Mouse (Mus musculus): Measurements from ENCODE around the gene Dnmt1. TPM values are rescaled to one million over a fixed set of nuclear protein-coding genes. Genes with fewer than 3 reads are reported as not detected.

Dnmt1 gene
- polyA plus RNA-seq, 1 experiment, result 39.8 TPM

DNA sequence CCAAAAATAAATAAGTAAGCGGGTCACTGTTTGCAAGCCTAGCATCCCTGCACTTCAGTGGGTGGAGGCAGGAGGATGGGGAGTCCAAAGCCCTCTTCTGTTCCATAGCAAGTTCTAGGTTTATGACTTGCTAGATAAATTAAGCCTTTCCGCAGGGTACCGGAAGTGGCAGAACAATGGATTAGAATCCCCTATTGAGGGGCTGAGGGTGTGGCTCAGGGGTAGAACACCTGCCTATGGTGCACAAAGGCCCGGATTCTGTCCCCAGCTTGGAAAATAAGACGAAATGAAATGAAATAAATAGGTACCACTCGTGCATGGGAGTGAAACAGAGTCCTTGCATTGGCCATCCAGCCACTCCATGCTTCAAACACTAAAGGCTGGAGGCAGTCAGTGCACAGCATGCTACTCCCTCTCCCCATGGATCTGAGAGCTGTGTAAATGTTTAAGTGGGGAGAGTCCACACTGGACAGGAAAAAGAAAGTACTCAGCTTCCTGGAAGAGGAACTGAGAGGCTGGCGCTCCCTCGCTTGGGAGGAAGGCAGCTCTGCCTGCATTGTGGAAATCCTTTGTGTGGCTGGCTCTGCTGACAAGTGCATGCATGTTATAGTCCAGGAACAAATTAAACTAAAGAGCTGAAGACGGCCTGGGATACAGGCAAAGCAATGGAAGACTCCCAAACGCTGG, 18.9 kb upstream of the Dnmt1 start:
- no peaks in the 10 kb centered on the region for H3K27me3 ChIP-seq (replicated peaks)
- H3K36me3 ChIP-seq (replicated peaks; ENCODE audit: low read length), result no peaks in the 10 kb centered on the region
- TF ChIP-seq FLI1 (IDR thresholded peaks at IDR 0.05; ENCODE audit: low read length) (no peak), GATA1 (IDR thresholded peaks at IDR 0.05; ENCODE audit: borderline replicate concordance, low read length) (no peak)
- peak overlapping the region; percentile 57 for H3K4me3 ChIP-seq (replicated peaks)
- H3K9me3 ChIP-seq, result no peaks in the 10 kb centered on the region
- H3K4me1 ChIP-seq, result peaks cover 79% of the 10 kb centered on the region

DNA sequence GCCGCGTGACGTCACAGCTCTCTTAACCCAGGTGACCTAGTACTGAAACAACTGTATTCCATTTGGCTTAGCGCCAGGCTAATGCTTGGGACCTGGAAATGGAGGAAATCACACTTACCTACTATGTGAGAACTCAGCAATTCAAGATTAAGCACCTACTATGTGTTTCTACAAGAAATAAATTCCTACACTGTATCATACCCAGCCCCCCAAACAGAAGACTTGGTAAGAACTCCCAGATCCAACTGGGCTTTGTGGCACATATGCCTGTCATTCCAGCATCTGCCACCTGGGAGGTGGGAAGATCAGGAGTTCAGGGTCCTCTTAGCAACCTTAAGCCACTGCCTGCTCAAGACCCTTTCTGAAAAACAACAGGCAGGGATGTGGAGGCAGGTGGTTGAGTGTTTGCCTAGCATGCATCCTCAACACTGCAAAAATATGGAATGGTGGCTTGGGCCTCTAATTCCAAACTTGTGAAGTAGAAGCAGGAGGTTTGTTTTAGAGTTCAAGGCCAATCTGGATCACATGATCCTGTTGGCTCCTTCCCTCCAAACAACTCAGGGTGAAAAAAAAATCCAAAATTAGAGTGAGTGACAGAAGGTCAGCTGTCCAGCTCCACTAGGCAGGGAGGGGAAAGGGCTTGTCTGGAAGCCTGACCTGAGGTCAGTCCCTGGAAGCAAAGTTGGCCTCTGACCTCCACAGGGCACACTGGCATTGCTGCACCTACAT, 17.4 kb upstream of the Dnmt1 start:
- no peak for TF ChIP-seq GATA1 (IDR thresholded peaks at IDR 0.05; ENCODE audit: borderline replicate concordance, low read length)
- TF ChIP-seq FLI1 (IDR thresholded peaks at IDR 0.05; ENCODE audit: low read length), result no peak
- no peaks in the 10 kb centered on the region for H3K27me3 ChIP-seq (replicated peaks)
- peak overlapping the region; percentile 99 for H3K4me3 ChIP-seq (replicated peaks)
- no peaks in the 10 kb centered on the region for H3K9me3 ChIP-seq
- peaks cover 10% of the 10 kb centered on the region for H3K36me3 ChIP-seq (replicated peaks; ENCODE audit: low read length)
- H3K4me1 ChIP-seq, result peaks cover 81% of the 10 kb centered on the region

DNA sequence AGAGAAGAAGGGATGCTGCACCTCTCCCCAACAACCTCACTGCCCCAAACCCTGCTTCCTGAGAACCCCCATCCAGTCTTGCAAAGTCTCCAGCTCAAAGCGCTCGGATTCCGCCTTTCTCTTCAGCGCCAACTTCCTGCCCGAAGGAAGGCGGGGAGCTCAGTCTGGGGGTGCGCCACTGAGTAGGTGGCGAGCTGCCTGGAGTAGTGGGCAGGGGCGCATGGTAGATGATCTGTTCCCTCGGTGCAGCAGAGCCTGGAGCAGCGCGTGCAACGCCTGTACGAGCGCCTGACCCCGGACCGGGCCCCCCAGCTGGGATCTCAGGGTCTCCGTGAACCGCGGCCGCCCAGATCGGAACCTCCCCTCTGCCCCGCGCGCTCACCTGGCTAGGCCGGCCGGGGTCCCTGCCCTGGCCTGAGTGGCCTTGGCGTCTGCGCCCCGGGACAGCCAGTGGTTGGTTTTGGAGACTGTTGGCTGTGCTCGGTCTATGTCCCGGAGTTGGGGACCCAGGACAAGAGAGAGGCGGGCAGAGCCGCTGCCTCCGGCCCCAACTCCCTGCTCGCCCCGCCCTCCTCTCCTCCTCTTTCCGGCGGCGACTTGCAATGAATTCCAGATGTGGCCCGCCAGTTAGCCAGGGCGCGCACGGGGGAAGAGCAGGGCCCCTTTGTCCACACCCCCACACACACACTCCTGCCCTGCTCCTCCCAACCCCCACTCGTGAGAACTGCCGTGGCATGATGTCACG, 16.7 kb upstream of the Dnmt1 start, which contains the start of gene S1pr2:
TSS of gene S1pr2 (minus strand) at position 566 of the 745 bp plus-strand sequence.
- peaks cover 16% of the 10 kb centered on the region for H3K36me3 ChIP-seq (replicated peaks; ENCODE audit: low read length)
- H3K27me3 ChIP-seq (replicated peaks), result no peaks in the 10 kb centered on the region
- peaks cover 81% of the 10 kb centered on the region for H3K4me1 ChIP-seq
- H3K4me3 ChIP-seq (replicated peaks), result peak within 1 kb of the TSS; percentile 99
- no peaks in the 10 kb centered on the region for H3K9me3 ChIP-seq
- TF ChIP-seq FLI1 (IDR thresholded peaks at IDR 0.05; ENCODE audit: low read length) (no peak), GATA1 (IDR thresholded peaks at IDR 0.05; ENCODE audit: borderline replicate concordance, low read length) (no peak)

DNA sequence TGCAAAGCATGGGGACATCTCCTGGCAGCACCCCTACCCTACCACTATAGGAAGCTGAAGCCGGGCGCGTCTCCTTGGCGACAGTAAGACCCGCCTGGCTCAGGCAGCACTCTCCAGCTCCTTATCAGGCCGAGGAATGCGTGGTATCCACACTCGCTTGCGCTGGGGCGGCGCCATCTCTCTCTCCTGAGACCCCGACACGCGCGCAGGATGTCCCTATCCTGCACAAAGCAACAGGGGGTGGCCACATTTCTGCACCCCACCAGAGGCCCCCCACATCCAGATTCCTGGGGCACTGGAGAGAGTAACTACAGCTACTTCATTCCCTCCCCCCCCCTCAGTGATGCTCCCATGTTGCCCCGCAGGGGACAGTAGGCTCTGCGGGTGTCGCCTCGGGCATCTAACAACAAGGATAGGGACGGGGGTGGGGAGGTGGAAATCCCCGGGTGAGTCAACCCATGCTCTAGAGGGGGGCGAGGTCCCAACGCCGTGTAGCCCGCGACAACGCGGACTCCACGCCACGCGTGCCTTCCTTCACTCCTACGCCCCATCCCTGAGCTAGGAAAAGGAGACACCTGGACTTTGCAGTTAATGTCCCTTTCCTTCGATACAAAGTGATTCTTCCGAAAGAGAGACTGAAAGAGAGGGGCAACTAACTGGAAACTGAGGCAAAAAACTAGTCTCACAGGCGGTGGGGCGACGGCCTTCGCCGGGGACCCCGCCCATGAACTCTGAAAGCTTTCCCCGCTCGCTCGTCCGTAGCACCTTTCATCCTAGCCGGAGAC, 15.9 kb upstream of the Dnmt1 start:
- Histone ChIP-seq H3K27me3 (replicated peaks) (no peaks in the 10 kb centered on the region), H3K36me3 (replicated peaks; ENCODE audit: low read length) (peaks cover 23% of the 10 kb centered on the region), H3K4me3 (replicated peaks) (peak overlapping the region; percentile 99), H3K4me1 (peaks cover 86% of the 10 kb centered on the region), H3K9me3 (no peaks in the 10 kb centered on the region)
- TF ChIP-seq GATA1 (IDR thresholded peaks at IDR 0.05; ENCODE audit: borderline replicate concordance, low read length), result no peak
- no peak for TF ChIP-seq FLI1 (IDR thresholded peaks at IDR 0.05; ENCODE audit: low read length)

DNA sequence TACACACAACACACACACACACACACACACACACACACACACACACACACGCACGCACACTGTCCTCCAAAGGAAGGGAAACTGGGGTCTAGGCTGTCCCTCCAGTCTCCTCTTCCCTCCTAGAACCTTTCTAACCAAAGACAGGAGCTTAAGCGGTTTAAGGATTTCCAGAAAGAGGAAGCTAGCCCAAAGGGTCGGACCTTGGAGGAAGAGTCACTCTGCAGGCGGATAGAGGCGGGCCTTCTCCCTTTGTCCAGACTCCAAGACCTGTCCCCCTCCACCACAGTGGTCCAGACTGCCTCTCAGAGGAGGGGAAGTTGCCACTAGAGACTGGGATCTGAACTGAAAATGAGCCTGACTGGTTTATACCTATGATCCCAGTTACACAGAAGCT, 14.0 kb upstream of the Dnmt1 start:
- peaks cover 38% of the 10 kb centered on the region for H3K36me3 ChIP-seq (replicated peaks; ENCODE audit: low read length)
- peaks cover 88% of the 10 kb centered on the region for H3K4me1 ChIP-seq
- no peaks in the 10 kb centered on the region for H3K27me3 ChIP-seq (replicated peaks)
- no peaks in the 10 kb centered on the region for H3K9me3 ChIP-seq
- TF ChIP-seq FLI1 (IDR thresholded peaks at IDR 0.05; ENCODE audit: low read length) (no peak), GATA1 (IDR thresholded peaks at IDR 0.05; ENCODE audit: borderline replicate concordance, low read length) (no peak)
- H3K4me3 ChIP-seq (replicated peaks), result peak overlapping the region; percentile 88

DNA sequence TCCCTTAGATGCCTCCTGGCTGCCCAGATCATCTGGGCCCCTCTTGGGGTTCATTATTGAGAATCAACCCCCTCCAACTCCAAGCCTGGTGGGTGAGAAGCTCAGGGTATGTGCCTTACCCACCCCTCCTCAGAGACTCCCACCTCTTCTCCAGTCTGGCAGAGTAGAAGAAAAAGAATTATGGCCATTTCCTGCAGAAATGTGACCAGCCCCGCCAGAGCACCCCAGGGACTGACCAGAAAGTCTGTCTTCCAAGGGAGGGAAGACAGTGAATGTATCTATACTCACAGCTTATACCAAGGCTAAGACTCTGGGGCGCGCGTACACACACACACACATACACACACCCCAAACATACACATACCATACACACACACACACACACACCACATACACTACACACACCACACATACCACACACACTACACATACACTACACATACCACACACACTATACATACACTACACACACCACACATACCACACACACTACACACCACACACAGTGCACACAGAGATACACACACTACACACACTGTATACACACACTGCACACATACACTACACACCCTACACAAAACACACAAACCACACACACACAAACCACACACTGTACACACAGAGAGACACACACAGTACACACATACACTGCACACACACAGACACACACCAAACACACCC, 13.5 kb upstream of the Dnmt1 start:
- TF ChIP-seq GATA1 (IDR thresholded peaks at IDR 0.05; ENCODE audit: borderline replicate concordance, low read length) (no peak), FLI1 (IDR thresholded peaks at IDR 0.05; ENCODE audit: low read length) (no peak)
- Histone ChIP-seq H3K9me3 (no peaks in the 10 kb centered on the region), H3K27me3 (replicated peaks) (no peaks in the 10 kb centered on the region), H3K4me3 (replicated peaks) (peak overlapping the region; percentile 88), H3K36me3 (replicated peaks; ENCODE audit: low read length) (peaks cover 44% of the 10 kb centered on the region), H3K4me1 (peaks cover 88% of the 10 kb centered on the region)

DNA sequence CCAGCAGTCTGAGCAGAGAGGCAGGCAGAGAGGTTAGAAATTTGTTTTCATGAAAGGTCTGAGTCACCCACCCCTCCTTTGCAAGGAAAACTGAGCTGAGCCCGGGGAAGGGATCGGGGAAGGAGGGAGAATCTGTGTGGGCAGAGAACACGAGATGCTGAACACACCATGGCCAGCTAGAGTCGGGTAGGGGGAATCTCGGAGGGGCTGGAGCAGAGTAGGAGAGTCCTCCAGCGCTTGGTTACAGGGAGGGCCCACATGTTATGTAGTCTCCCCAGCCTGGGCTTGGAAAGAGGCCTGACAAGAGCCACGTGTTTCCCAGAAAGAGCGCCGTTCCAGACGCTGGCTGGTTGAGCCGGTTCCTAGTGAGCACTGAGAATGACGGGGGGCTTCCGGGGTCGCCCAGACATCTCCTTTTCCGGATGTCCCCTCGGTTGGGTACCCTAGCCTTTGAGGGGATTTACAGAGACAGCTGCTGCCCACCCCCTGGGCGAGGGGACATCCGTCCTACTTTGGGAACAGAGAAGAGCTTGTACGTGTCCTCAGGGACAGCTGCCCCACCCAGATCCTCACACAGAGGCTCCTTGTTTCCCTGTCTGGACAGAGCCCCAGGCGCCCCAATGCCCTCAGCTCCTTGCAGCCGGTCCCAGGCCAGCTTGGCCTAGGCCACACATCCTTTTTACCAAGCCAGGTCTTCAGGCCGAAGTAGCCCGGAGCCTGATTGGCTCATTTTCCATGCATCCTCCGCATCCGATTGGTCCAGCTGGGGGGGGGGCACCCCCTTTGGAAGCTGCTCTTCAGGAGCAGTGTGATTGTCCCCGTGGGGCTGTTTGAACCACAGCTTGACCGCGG, 12.7 kb upstream of the Dnmt1 start:
- Histone ChIP-seq H3K36me3 (replicated peaks; ENCODE audit: low read length) (peaks cover 51% of the 10 kb centered on the region), H3K27me3 (replicated peaks) (no peaks in the 10 kb centered on the region), H3K4me3 (replicated peaks) (no peak overlapping the region), H3K9me3 (no peaks in the 10 kb centered on the region), H3K4me1 (peaks cover 88% of the 10 kb centered on the region)
- TF ChIP-seq FLI1 (IDR thresholded peaks at IDR 0.05; ENCODE audit: low read length), result no peak
- no peak for TF ChIP-seq GATA1 (IDR thresholded peaks at IDR 0.05; ENCODE audit: borderline replicate concordance, low read length)

DNA sequence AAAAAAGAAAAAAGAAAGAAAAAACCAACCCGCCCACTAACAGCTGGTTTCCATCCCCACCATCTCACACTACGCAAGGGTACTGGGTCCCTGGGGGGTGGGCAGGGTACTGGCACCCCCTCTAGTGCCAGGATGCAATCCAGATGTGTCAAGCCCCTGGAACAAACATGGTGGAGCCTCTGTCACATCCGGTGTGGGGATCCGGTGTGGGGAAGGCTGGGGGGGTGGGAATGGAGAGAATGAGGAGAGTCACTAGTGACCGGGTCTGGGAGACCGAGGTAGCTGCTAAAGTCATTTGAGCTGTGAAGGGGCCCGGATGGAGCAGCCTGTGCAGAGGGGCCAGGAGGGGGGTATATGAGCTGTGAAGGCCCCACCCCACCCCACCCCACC, 12.1 kb upstream of the Dnmt1 start:
- no peaks in the 10 kb centered on the region for H3K9me3 ChIP-seq
- TF ChIP-seq GATA1 (IDR thresholded peaks at IDR 0.05; ENCODE audit: borderline replicate concordance, low read length) (no peak), FLI1 (IDR thresholded peaks at IDR 0.05; ENCODE audit: low read length) (no peak)
- H3K4me3 ChIP-seq (replicated peaks), result no peak overlapping the region
- peaks cover 57% of the 10 kb centered on the region for H3K36me3 ChIP-seq (replicated peaks; ENCODE audit: low read length)
- H3K27me3 ChIP-seq (replicated peaks), result no peaks in the 10 kb centered on the region
- H3K4me1 ChIP-seq, result peaks cover 88% of the 10 kb centered on the region

Measured in megakaryocyte, embryonic 14.5 days (primary cell).